Comparison of ENCODE assay signal across 13 mouse cellular contexts in the genomic region with DNA sequence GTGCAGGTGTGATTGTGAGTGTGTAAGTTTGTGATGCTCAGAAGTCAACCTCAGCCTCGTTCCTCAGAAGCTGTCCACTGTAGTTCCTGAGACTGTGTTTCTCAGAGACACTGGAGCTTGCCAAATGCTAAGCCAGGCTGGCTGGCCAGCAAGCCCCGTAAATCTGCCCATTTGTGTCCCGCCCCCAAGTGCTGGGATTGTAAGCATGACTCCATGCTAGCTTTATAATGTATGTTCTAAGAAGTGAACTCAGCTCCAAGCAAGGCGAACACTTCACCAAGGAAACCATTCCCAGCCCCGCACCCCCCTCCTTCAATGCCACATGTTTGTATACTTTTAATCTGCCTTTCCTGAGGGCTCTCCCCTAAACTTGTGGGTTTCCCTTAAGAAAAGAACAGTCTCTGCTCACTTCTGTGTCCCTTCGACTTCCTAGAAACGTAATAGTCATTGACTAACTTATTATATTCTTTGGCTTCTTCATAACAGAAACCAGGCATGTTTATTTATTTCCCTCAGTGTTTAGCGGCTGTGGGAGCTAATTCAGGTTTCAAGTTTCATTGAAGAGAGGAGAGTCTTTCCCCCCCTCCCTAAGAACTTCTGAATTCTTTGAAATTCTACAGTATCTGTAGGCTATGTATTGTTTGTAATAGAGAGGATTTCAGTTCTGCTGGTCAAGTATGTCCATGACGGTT.
DNase-seq lines count a peak whose midpoint lies in the region; ATAC-seq and TF ChIP-seq lines count a peak whose summit lies in the region.
"Had no signal": no experiment of that assay in that cellular context is flagged by ENCODE, and none has a peak within 500 bp of the region (broad histone marks: within the 10 kb centered on the region; RNA-seq: fewer than 3 reads in every experiment).

No protein-coding gene starts in this region.

- H3K27ac ChIP-seq in forebrain, embryonic 12.5 days, result peak overlapping the region; percentile 46; the same call in 1 of the 2 replicates
- H3K27ac ChIP-seq in forebrain, embryonic 11.5 days (ENCODE audit: low read depth, low read length), result no peak overlapping the region
- H3K27ac ChIP-seq in layer of hippocampus, adult 2 months, result peak overlapping the region; percentile 64
- H3K27ac ChIP-seq in embryonic fibroblast, embryonic 13.5 days (ENCODE audit: insufficient read depth, low read length), result peak overlapping the region; percentile 43
- peak overlapping the region; percentile 77 for H3K27ac ChIP-seq in neural tube, embryonic 13.5 days (replicated peaks)
- H3K27ac ChIP-seq: heart, embryonic 13.5 days; hindbrain, embryonic 15.5 days had no signal

- H3K9me3 ChIP-seq in forebrain, embryonic 12.5 days, result no peaks in the 10 kb centered on the region; the same call in 1 of the 2 replicates
- no peaks in the 10 kb centered on the region for H3K9me3 ChIP-seq in forebrain, embryonic 11.5 days (ENCODE audit: control insufficient read depth, low read length)
- H3K9me3 ChIP-seq in neural tube, embryonic 13.5 days, result no peaks in the 10 kb centered on the region
- H3K9me3 ChIP-seq: heart, embryonic 13.5 days; hindbrain, embryonic 15.5 days had no signal

- TF ChIP-seq POLR2A in embryonic fibroblast, embryonic 13.5 days (IDR thresholded peaks at IDR 0.05; ENCODE audit: low read depth, low read length), result peak; percentile 26; the same call in 1 of the 2 replicates

- no peak overlapping the region for H3K4me3 ChIP-seq in forebrain, embryonic 12.5 days (replicated peaks)
- H3K4me3 ChIP-seq in forebrain, embryonic 11.5 days (ENCODE audit: low read depth, low read length), result no peak overlapping the region
- no peak overlapping the region for H3K4me3 ChIP-seq in layer of hippocampus, adult 2 months
- H3K4me3 ChIP-seq in embryonic fibroblast, embryonic 13.5 days (ENCODE audit: insufficient read depth, low read length), result no peak overlapping the region
- H3K4me3 ChIP-seq in neural tube, embryonic 13.5 days, result no peak overlapping the region
- H3K4me3 ChIP-seq: heart, embryonic 13.5 days; hindbrain, embryonic 15.5 days had no signal

- no peak overlapping the region for H3K4me2 ChIP-seq in forebrain, embryonic 12.5 days
- no peak overlapping the region for H3K4me2 ChIP-seq in forebrain, embryonic 11.5 days (ENCODE audit: low read depth, low read length, severe bottlenecking)
- no peak overlapping the region for H3K4me2 ChIP-seq in neural tube, embryonic 13.5 days
- H3K4me2 ChIP-seq: heart, embryonic 13.5 days; hindbrain, embryonic 15.5 days had no signal

- H3K27me3 ChIP-seq in forebrain, embryonic 12.5 days, result no peaks in the 10 kb centered on the region
- H3K27me3 ChIP-seq in forebrain, embryonic 11.5 days (ENCODE audit: control insufficient read depth, insufficient read depth, low read length), result no peaks in the 10 kb centered on the region
- no peaks in the 10 kb centered on the region for H3K27me3 ChIP-seq in neural tube, embryonic 13.5 days
- H3K27me3 ChIP-seq: heart, embryonic 13.5 days; hindbrain, embryonic 15.5 days had no signal

- DNase-seq in forebrain, embryonic 11.5 days (ENCODE audit: low spot score), result no peak
- no peak for DNase-seq in layer of hippocampus, adult 2 months (ENCODE audit: low spot score in 2 of 2)
- no peak for DNase-seq in layer of hippocampus, postnatal 14 days (ENCODE audit: low spot score in 2 of 2)
- no peak for DNase-seq in thymus, postnatal 10 days (ENCODE audit: low spot score in 2 of 2)
- DNase-seq: cerebellum, adult 11-12 months; gastrocnemius, postnatal 14 days; lung, adult 18-20 months had no signal

- H3K36me3 ChIP-seq in forebrain, embryonic 12.5 days (replicated peaks), result peaks cover 22% of the 10 kb centered on the region
- H3K36me3 ChIP-seq in forebrain, embryonic 11.5 days (ENCODE audit: control insufficient read depth, insufficient read depth, low read length), result no peaks in the 10 kb centered on the region
- H3K36me3 ChIP-seq in neural tube, embryonic 13.5 days, result peaks cover 33% of the 10 kb centered on the region
- H3K36me3 ChIP-seq: heart, embryonic 13.5 days had no signal

- TF ChIP-seq CTCF in layer of hippocampus, adult 2 months (conservative IDR thresholded peaks at IDR 0.05), result no peak
- no peak for TF ChIP-seq CTCF in embryonic fibroblast, embryonic 13.5 days (IDR thresholded peaks at IDR 0.05; ENCODE audit: borderline replicate concordance, insufficient read depth, low read length)

- peaks cover 12% of the 10 kb centered on the region for H3K4me1 ChIP-seq in forebrain, embryonic 12.5 days
- peaks cover 3% of the 10 kb centered on the region; the same call in 1 of the 2 replicates for H3K4me1 ChIP-seq in forebrain, embryonic 11.5 days (replicated peaks; ENCODE audit: control insufficient read depth, insufficient read depth, low read length)
- H3K4me1 ChIP-seq in embryonic fibroblast, embryonic 13.5 days (ENCODE audit: control insufficient read depth, insufficient read depth, low read length), result peaks cover 13% of the 10 kb centered on the region
- peaks cover 28% of the 10 kb centered on the region for H3K4me1 ChIP-seq in neural tube, embryonic 13.5 days (replicated peaks)

- no peak overlapping the region for H3K9ac ChIP-seq in forebrain, embryonic 12.5 days
- H3K9ac ChIP-seq in forebrain, embryonic 11.5 days (ENCODE audit: low read length), result no peak overlapping the region
- H3K9ac ChIP-seq in neural tube, embryonic 13.5 days, result no peak overlapping the region
- H3K9ac ChIP-seq: heart, embryonic 13.5 days; hindbrain, embryonic 15.5 days had no signal

- ATAC-seq in forebrain, embryonic 12.5 days (ENCODE audit: low FRiP score), result no peak
- ATAC-seq in forebrain, embryonic 11.5 days (replicated peaks; ENCODE audit: low FRiP score), result no peak
- peak; percentile 37; the same call in 1 of the 2 replicates for ATAC-seq in neural tube, embryonic 13.5 days (ENCODE audit: low read depth)
- ATAC-seq in megakaryocyte-erythroid progenitor cell, adult 5-6 weeks (replicated peaks; ENCODE audit: low FRiP score, low TSS enrichment, poor library complexity, severe bottlenecking), result no peak

- WGBS in forebrain, embryonic 12.5 days, result 83% methylated on average over 9 of the region's 9 CpGs
- 80% methylated on average over 9 of the region's 9 CpGs for WGBS in forebrain, embryonic 11.5 days
- 60% methylated on average over 9 of the region's 9 CpGs for WGBS in neural tube, embryonic 13.5 days
